Mouse (Mus musculus): Measurements from ENCODE around the gene Rassf6.
A peak's percentile ranks its signal among the peaks of the same experiment; 100 is the strongest.

Gene Rassf6

GRCm38 (mm10) chr5:90564161-90564560 is 76.3 kb downstream of the Rassf6 start:
- DNase-seq: no peak

- peak; percentile 37 for DNase-seq
Measured at GRCm38 (mm10) chr5:90562880-90563279, 77.6 kb downstream of the Rassf6 start.

- DNase-seq: no peak
Measured at GRCm38 (mm10) chr5:90561721-90562275, 78.7 kb downstream of the Rassf6 start.

GRCm38 (mm10) chr5:90560743-90561142 is 79.7 kb downstream of the Rassf6 start, which contains the start of gene 5830473C10Rik:
Gene 5830473C10Rik, plus strand, starts transcription at chr5:90561107.
- DNase-seq: no peak

- DNase-seq: no peak
Measured at GRCm38 (mm10) chr5:90556052-90556451, 84.4 kb downstream of the Rassf6 start.

Data from retina, postnatal 1 day (tissue).